Mouse (Mus musculus) T-helper 17 cell (primary cell): ENCODE measurements around the gene Klhl2.

ENCODE experiments used
- in situ Hi-C, 2 experiments: fragments of 300-600 bp; cut with MboI, MseI; formaldehyde crosslinking; loops; 1 replicate in 1 of 2; 2 replicates in 1 of 2; pipeline ENCODE4 v1.15.1; 2025; ENCODE audit warnings: high pct_unique_total_duplicates in 2 of 2

Klhl2 gene

DNA sequence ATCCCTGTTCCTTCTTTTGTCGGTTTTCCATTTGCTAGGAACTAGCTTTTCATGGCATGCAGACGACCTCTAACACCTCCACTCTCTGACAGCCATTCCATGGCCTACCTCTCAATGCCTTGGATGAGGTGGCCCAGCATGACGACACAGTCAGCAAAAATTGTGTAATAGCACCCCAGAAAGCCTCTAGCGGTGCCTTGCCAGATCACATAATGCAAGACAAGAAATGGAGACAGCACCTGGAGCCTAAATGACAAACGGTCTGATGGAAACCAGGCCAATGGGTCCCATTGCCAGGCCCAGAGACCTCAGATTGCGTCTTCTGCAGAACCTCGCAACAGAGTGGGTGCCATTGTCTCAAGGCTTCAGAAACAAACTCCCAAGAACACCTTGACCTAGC is 137.3 kb downstream of the Klhl2 start:
- in situ Hi-C loops = no loop called here

DNA sequence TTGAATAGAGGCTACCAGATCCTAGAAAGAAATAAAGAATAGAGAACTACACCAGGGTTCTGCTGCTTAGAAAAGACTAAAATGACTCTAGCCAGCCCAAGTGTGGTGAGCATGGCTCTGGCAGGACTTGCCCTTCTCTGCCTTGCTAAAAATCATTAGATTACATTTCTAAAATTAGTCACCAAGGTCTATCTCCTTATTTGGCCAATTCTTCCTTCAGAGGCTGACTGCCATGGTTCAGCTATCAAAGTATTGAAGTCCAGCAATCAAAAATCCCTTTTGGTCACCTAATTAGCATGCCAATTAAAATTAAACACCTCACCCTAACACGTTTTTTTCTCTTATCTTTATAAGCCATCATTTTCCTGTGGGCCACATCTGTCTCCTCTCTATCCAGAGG is 138.3 kb downstream of the Klhl2 start:
- in situ Hi-C loops = no loop called here

DNA sequence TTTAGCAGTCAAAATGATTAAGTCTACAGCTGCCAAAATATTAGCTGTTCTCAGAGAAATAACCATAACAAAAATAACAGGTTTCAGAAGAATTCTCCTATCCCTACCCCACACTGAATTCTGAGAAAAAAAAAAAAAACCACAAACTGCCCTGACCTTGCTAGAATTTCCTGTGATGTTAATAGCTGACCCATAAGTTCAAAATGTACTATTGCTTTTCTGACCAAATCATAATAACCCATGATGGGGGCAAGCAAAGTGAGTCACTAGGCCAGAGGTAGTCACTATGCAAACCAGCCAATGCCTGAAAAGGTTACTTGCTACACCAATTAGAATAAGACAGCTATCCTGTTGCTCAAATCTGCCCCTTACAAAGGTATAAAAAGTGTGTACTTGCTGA is 142.3 kb downstream of the Klhl2 start:
- in situ Hi-C loops = no loop called here

DNA sequence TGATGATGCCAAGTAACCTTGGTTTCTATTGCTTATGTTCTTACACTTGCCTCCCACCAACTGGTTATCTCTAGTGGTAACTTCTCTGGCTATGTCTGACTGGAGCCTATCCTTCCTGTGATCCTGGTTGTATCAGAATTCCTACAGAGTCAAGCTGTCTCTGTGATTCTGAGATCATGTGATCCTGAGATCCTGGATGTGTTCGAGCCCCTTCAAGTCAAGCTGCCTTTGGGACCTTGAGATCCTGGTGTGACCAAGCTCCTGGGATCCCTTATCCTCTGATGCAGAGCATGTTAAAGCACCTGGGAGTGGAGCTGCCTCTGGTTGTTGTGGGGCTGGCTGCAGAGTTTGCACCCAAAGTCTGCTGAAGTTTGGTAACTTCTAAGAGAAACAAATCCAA is 146.6 kb downstream of the Klhl2 start:
- in situ Hi-C loops = no loop called here

DNA sequence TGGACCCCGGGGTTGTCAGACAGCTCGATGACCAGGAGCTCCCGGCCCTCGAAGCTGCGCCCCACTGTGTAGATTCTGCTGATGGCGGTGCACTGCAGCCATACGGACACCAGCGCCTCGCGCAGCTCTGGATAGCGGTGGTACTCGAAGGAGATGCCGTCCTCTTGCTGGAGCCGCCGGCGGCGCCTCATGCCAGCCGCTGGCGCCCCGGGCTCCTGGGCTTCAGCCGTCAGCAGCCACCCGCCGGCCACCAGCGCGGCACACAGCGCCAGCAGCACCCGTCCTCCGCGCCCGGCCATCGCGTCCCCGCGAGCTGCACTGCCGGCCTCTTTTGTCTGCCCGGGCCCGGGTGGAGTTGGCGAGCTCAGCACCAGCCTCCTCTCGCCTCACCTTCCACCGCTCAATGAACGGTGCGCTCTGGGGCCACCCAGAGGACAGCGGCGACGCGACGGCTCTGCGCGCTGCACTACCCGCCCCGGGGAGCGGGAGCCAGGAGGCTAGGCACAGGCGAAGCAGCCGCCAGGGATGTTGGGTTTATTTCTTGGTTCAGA is 157.1 kb downstream of the Klhl2 start, which contains the start of gene Cpe:
Gene Cpe, minus strand, starts transcription at position 404 of the 551 bp plus-strand sequence.
- in situ Hi-C loops = no loop called here

DNA sequence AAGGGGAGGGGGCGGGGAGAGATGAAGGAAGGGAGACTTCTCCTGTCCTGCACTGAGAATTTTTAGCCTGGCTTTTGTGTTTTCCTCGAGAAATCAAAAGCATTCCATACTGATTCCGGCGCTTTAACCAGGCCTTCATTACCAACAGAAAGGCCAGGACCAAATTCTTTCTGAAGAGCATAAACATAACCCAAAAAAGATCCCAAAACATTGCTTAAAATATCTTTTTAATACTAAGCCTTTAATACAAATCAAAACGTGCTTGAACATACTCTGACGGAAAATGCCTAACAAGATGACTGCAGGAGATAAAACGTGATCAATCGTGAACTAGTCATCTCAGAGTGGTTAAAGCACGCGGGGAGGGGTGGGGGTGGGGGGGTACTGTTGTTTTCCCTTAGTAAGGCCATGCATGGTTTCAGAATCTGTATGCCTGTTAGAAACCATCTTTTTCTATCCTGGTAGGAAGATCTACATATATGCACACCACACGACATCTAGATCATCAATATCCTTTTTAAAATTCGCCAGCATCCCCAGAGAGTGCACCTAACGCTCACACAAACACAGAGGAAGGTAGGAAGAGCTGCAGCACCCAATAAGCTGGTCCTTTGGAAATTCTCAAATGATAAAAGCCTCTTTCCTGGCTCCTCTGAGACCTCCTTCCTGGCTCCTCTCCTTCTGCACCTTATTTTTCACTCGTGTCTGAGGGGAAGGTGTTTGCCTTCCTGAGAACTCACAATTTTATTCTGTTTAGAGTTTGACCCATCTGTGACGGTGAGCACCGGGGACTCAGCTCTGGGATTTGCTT is 158.0 kb downstream of the Klhl2 start:
- in situ Hi-C loops = no loop called here

DNA sequence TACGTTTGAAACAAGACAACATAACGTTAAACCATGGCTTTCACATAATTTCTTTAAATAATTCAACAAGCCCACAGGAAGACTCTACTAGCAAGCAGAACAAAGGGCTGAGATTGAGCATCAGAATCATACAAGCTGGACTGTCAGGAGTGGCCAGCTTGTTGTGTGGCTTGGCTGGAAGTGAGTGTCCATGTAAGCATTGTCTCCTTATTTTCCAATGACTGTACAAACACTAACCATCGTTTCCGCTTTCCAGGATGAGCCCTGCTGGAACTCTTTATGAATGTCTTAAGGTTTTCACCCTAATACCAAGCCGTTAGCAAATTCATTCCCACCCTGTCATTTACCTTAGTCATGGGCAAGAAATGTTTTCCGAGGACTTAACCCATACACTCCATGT is 159.0 kb downstream of the Klhl2 start:
- in situ Hi-C loops = no loop called here

DNA sequence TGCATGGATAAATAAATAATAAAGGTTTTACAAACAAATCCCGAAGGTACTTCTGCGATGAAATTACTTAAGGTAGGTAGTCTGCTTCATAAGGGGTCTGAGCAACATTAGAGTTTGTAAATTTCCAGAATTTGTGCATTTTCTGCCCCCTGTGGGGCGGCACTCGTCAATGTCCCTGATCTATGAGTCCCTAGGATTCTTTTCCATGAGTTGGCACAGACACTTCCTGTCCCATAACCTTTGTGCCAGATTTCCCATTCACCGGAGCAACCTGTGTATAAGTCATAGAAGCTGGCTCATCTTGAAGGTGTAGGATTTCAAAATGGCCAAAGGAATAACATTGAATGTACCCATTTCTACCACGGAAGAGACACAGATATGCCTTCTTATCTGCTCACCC is 159.5 kb downstream of the Klhl2 start:
- in situ Hi-C loops = no loop called here
